Mouse (Mus musculus): ENCODE data around the gene Dnajc22. TPM values are rescaled to one million over a fixed set of nuclear protein-coding genes. Genes with fewer than 3 reads are reported as not detected.
A peak's percentile ranks its signal among the peaks of the same experiment; 100 is the strongest.

The Dnajc22 gene
- polyA plus RNA-seq, 1 experiment from 2014 or later = 1.1 TPM

GRCm38 (mm10) chr15:99083867-99084557, 9.0 kb upstream of the Dnajc22 start:
- Histone ChIP-seq H3K9me3 (ENCODE audit: control insufficient read depth, low read length) (no peaks in the 10 kb centered on the region), H3K27ac (ENCODE audit: low read depth, low read length) (no peak overlapping the region), H3K4me1 (ENCODE audit: control insufficient read depth, insufficient read depth, low read depth, low read length) (peaks cover 5% of the 10 kb centered on the region; the same call in 1 of the 2 replicates), H3K36me3 (ENCODE audit: control insufficient read depth, insufficient read depth, low read length) (no peaks in the 10 kb centered on the region), H3K9ac (ENCODE audit: low read depth, low read length) (no peak overlapping the region), H3K4me2 (ENCODE audit: low read length) (no peak overlapping the region), H3K4me3 (ENCODE audit: low read length) (no peak overlapping the region), H3K27me3 (replicated peaks; ENCODE audit: control insufficient read depth, insufficient read depth, low read length) (peaks cover 34% of the 10 kb centered on the region)
- WGBS = 18% methylated on average over 11 of the region's 11 CpGs
- no peak for ATAC-seq

- Histone ChIP-seq H3K4me1 (ENCODE audit: control insufficient read depth, insufficient read depth, low read depth, low read length) (peaks cover 5% of the 10 kb centered on the region; the same call in 1 of the 2 replicates), H3K4me2 (ENCODE audit: low read length) (no peak overlapping the region), H3K9ac (ENCODE audit: low read depth, low read length) (no peak overlapping the region), H3K27ac (ENCODE audit: low read depth, low read length) (no peak overlapping the region), H3K9me3 (ENCODE audit: control insufficient read depth, low read length) (no peaks in the 10 kb centered on the region), H3K4me3 (ENCODE audit: low read length) (no peak overlapping the region), H3K36me3 (ENCODE audit: control insufficient read depth, insufficient read depth, low read length) (no peaks in the 10 kb centered on the region), H3K27me3 (replicated peaks; ENCODE audit: control insufficient read depth, insufficient read depth, low read length) (peaks cover 39% of the 10 kb centered on the region)
- ATAC-seq = no peak
- 14% methylated on average over 19 of the region's 19 CpGs for WGBS
These were observed 8.4 kb upstream of the Dnajc22 start for GRCm38 (mm10) chr15:99084618-99085017.

- H3K4me1 ChIP-seq (ENCODE audit: control insufficient read depth, insufficient read depth, low read depth, low read length) = peaks cover 5% of the 10 kb centered on the region; the same call in 1 of the 2 replicates
- H3K27ac ChIP-seq (ENCODE audit: low read depth, low read length) = no peak overlapping the region
- peaks cover 44% of the 10 kb centered on the region for H3K27me3 ChIP-seq (replicated peaks; ENCODE audit: control insufficient read depth, insufficient read depth, low read length)
- ATAC-seq = no peak
- H3K9me3 ChIP-seq (ENCODE audit: control insufficient read depth, low read length) = no peaks in the 10 kb centered on the region
- H3K4me2 ChIP-seq (ENCODE audit: low read length) = no peak overlapping the region
- 68% methylated on average over 4 of the region's 4 CpGs for WGBS
- no peak overlapping the region for H3K4me3 ChIP-seq (ENCODE audit: low read length)
- no peaks in the 10 kb centered on the region for H3K36me3 ChIP-seq (ENCODE audit: control insufficient read depth, insufficient read depth, low read length)
- H3K9ac ChIP-seq (ENCODE audit: low read depth, low read length) = no peak overlapping the region
These were observed 7.0 kb upstream of the Dnajc22 start for GRCm38 (mm10) chr15:99085997-99086396.

- Histone ChIP-seq H3K4me2 (ENCODE audit: low read length) (peak within 1 kb of the TSS; percentile 55), H3K9ac (ENCODE audit: low read depth, low read length) (no peak within 1 kb of the TSS; the same call in 1 of the 2 replicates), H3K27ac (ENCODE audit: low read depth, low read length) (no peak within 1 kb of the TSS), H3K4me1 (ENCODE audit: control insufficient read depth, insufficient read depth, low read depth, low read length) (peaks cover 5% of the 10 kb centered on the region; the same call in 1 of the 2 replicates), H3K27me3 (replicated peaks; ENCODE audit: control insufficient read depth, insufficient read depth, low read length) (peaks cover 47% of the 10 kb centered on the region), H3K4me3 (ENCODE audit: low read length) (peak within 1 kb of the TSS; percentile 25), H3K9me3 (ENCODE audit: control insufficient read depth, low read length) (no peaks in the 10 kb centered on the region), H3K36me3 (ENCODE audit: control insufficient read depth, insufficient read depth, low read length) (no peaks in the 10 kb centered on the region)
- WGBS = 5% methylated on average over 56 of the region's 60 CpGs
- ATAC-seq = 0 out of 2 replicates have a peak, but pooled peaks have one; percentile 9
These were observed 5.5 kb upstream of the Dnajc22 start, which contains the start of gene C1ql4 for GRCm38 (mm10) chr15:99087253-99088075. TSS of gene C1ql4 (minus strand) at chr15:99087817.

GRCm38 (mm10) chr15:99088292-99088691, 4.7 kb upstream of the Dnajc22 start:
- WGBS = under 1% methylated on average over 26 of the region's 27 CpGs

GRCm38 (mm10) chr15:99089069-99089468, 3.9 kb upstream of the Dnajc22 start:
- no peak for ATAC-seq
- Histone ChIP-seq H3K4me2 (ENCODE audit: low read length) (peak overlapping the region; percentile 29), H3K27ac (ENCODE audit: low read depth, low read length) (no peak overlapping the region), H3K36me3 (ENCODE audit: control insufficient read depth, insufficient read depth, low read length) (no peaks in the 10 kb centered on the region), H3K9ac (ENCODE audit: low read depth, low read length) (no peak overlapping the region; the same call in 1 of the 2 replicates), H3K4me1 (ENCODE audit: control insufficient read depth, insufficient read depth, low read depth, low read length) (peaks cover 12% of the 10 kb centered on the region), H3K9me3 (ENCODE audit: control insufficient read depth, low read length) (no peaks in the 10 kb centered on the region), H3K4me3 (ENCODE audit: low read length) (no peak overlapping the region), H3K27me3 (replicated peaks; ENCODE audit: control insufficient read depth, insufficient read depth, low read length) (peaks cover 50% of the 10 kb centered on the region)
- 14% methylated on average over 14 of the region's 14 CpGs for WGBS

More at GRCm38 (mm10) chr15:99088292-99088691, 4.7 kb upstream of the Dnajc22 start:
- H3K4me3 ChIP-seq (ENCODE audit: low read length) = peak overlapping the region; percentile 25
- H3K27me3 ChIP-seq (replicated peaks; ENCODE audit: control insufficient read depth, insufficient read depth, low read length) = peaks cover 51% of the 10 kb centered on the region
- peak overlapping the region; percentile 55 for H3K4me2 ChIP-seq (ENCODE audit: low read length)
- no peaks in the 10 kb centered on the region for H3K9me3 ChIP-seq (ENCODE audit: control insufficient read depth, low read length)
- no peak overlapping the region; the same call in 1 of the 2 replicates for H3K9ac ChIP-seq (ENCODE audit: low read depth, low read length)
- H3K4me1 ChIP-seq (ENCODE audit: control insufficient read depth, insufficient read depth, low read depth, low read length) = peaks cover 5% of the 10 kb centered on the region; the same call in 1 of the 2 replicates
- H3K27ac ChIP-seq (ENCODE audit: low read depth, low read length) = no peak overlapping the region
- no peaks in the 10 kb centered on the region for H3K36me3 ChIP-seq (ENCODE audit: control insufficient read depth, insufficient read depth, low read length)
- ATAC-seq = peak; percentile 63

GRCm38 (mm10) chr15:99093291-99094258, 605 bp downstream of the Dnajc22 start:
- Histone ChIP-seq H3K27ac (ENCODE audit: low read depth, low read length) (peak overlapping the region; percentile 39), H3K9me3 (ENCODE audit: control insufficient read depth, low read length) (no peaks in the 10 kb centered on the region), H3K9ac (ENCODE audit: low read depth, low read length) (peak overlapping the region; percentile 66), H3K27me3 (replicated peaks; ENCODE audit: control insufficient read depth, insufficient read depth, low read length) (peaks cover 36% of the 10 kb centered on the region), H3K4me1 (ENCODE audit: control insufficient read depth, insufficient read depth, low read depth, low read length) (peaks cover 30% of the 10 kb centered on the region), H3K4me3 (ENCODE audit: low read length) (peak overlapping the region; percentile 49), H3K4me2 (ENCODE audit: low read length) (peak overlapping the region; percentile 77), H3K36me3 (ENCODE audit: control insufficient read depth, insufficient read depth, low read length) (no peaks in the 10 kb centered on the region)
- 1% methylated on average over 54 of the region's 56 CpGs for WGBS
- peak; percentile 34 for ATAC-seq

- peaks cover 30% of the 10 kb centered on the region for H3K4me1 ChIP-seq (ENCODE audit: control insufficient read depth, insufficient read depth, low read depth, low read length)
- H3K9ac ChIP-seq (ENCODE audit: low read depth, low read length) = no peak overlapping the region
- H3K9me3 ChIP-seq (ENCODE audit: control insufficient read depth, low read length) = no peaks in the 10 kb centered on the region
- no peak overlapping the region for H3K4me3 ChIP-seq (ENCODE audit: low read length)
- H3K36me3 ChIP-seq (ENCODE audit: control insufficient read depth, insufficient read depth, low read length) = no peaks in the 10 kb centered on the region
- peak overlapping the region; percentile 41 for H3K4me2 ChIP-seq (ENCODE audit: low read length)
- peaks cover 34% of the 10 kb centered on the region for H3K27me3 ChIP-seq (replicated peaks; ENCODE audit: control insufficient read depth, insufficient read depth, low read length)
- 1% methylated on average over 26 of the region's 27 CpGs for WGBS
- no peak overlapping the region for H3K27ac ChIP-seq (ENCODE audit: low read depth, low read length)
- peak; percentile 60 for ATAC-seq
These were observed 1.8 kb downstream of the Dnajc22 start for GRCm38 (mm10) chr15:99094631-99095270.
